Mouse (Mus musculus): ENCODE results near the gene Mast4. TPM values are rescaled to one million over a fixed set of nuclear protein-coding genes. Genes with fewer than 3 reads are reported as not detected.

The Mast4 gene
- polyA plus RNA-seq, 1 experiment from 2014 or later: 31.8 TPM

GRCm38 (mm10) chr13:103260414-103260813 is 73.9 kb downstream of the Mast4 start:
- no peak overlapping the region for H3K9ac ChIP-seq
- no peaks in the 10 kb centered on the region for H3K27me3 ChIP-seq
- no peak overlapping the region for H3K4me3 ChIP-seq
- no peaks in the 10 kb centered on the region for H3K36me3 ChIP-seq
- ATAC-seq (ENCODE audit: borderline replicate concordance, extremely low read depth, low FRiP score, low TSS enrichment): no peak
- 77% methylated on average over 3 of the region's 3 CpGs for WGBS
- H3K27ac ChIP-seq: no peak overlapping the region
- no peaks in the 10 kb centered on the region for H3K4me1 ChIP-seq
- H3K9me3 ChIP-seq: no peaks in the 10 kb centered on the region
- no peak overlapping the region for H3K4me2 ChIP-seq

- Histone ChIP-seq H3K36me3 (no peaks in the 10 kb centered on the region), H3K9ac (no peak overlapping the region), H3K4me3 (no peak overlapping the region), H3K4me1 (no peaks in the 10 kb centered on the region), H3K9me3 (no peaks in the 10 kb centered on the region), H3K4me2 (no peak overlapping the region), H3K27me3 (no peaks in the 10 kb centered on the region), H3K27ac (no peak overlapping the region)
- 62% methylated on average over 3 of the region's 3 CpGs for WGBS
- ATAC-seq (ENCODE audit: borderline replicate concordance, extremely low read depth, low FRiP score, low TSS enrichment): no peak
Measured at GRCm38 (mm10) chr13:103258106-103258505, 76.2 kb downstream of the Mast4 start.

GRCm38 (mm10) chr13:103254861-103255260 is 79.4 kb downstream of the Mast4 start:
- ATAC-seq (ENCODE audit: borderline replicate concordance, extremely low read depth, low FRiP score, low TSS enrichment): no peak
- Histone ChIP-seq H3K27ac (no peak overlapping the region), H3K27me3 (no peaks in the 10 kb centered on the region), H3K4me2 (no peak overlapping the region), H3K9me3 (no peaks in the 10 kb centered on the region), H3K36me3 (no peaks in the 10 kb centered on the region), H3K4me1 (no peaks in the 10 kb centered on the region), H3K9ac (no peak overlapping the region), H3K4me3 (no peak overlapping the region)
- 58% methylated on average over 3 of the region's 3 CpGs for WGBS

- Histone ChIP-seq H3K27me3 (no peaks in the 10 kb centered on the region), H3K9me3 (no peaks in the 10 kb centered on the region), H3K36me3 (no peaks in the 10 kb centered on the region), H3K9ac (no peak overlapping the region), H3K4me2 (no peak overlapping the region), H3K4me1 (no peaks in the 10 kb centered on the region), H3K4me3 (no peak overlapping the region), H3K27ac (no peak overlapping the region)
- ATAC-seq (ENCODE audit: borderline replicate concordance, extremely low read depth, low FRiP score, low TSS enrichment): no peak
- WGBS: 87% methylated on average over 6 of the region's 6 CpGs
Measured at GRCm38 (mm10) chr13:103253077-103253476, 81.2 kb downstream of the Mast4 start.

GRCm38 (mm10) chr13:103248102-103249054 is 85.9 kb downstream of the Mast4 start:
- Histone ChIP-seq H3K4me2 (no peak overlapping the region), H3K4me1 (no peaks in the 10 kb centered on the region), H3K9me3 (no peaks in the 10 kb centered on the region), H3K9ac (no peak overlapping the region), H3K36me3 (no peaks in the 10 kb centered on the region), H3K4me3 (no peak overlapping the region), H3K27ac (no peak overlapping the region), H3K27me3 (no peaks in the 10 kb centered on the region)
- no peak for ATAC-seq (ENCODE audit: borderline replicate concordance, extremely low read depth, low FRiP score, low TSS enrichment)
- WGBS: 36% methylated on average over 14 of the region's 14 CpGs

- H3K4me1 ChIP-seq: no peaks in the 10 kb centered on the region
- no peak overlapping the region for H3K27ac ChIP-seq
- no peak for ATAC-seq (ENCODE audit: borderline replicate concordance, extremely low read depth, low FRiP score, low TSS enrichment)
- H3K36me3 ChIP-seq: no peaks in the 10 kb centered on the region
- no peaks in the 10 kb centered on the region for H3K9me3 ChIP-seq
- WGBS: 63% methylated on average over 5 of the region's 5 CpGs
- no peaks in the 10 kb centered on the region for H3K27me3 ChIP-seq
- H3K9ac ChIP-seq: no peak overlapping the region
- H3K4me3 ChIP-seq: no peak overlapping the region
- H3K4me2 ChIP-seq: no peak overlapping the region
Measured at GRCm38 (mm10) chr13:103246973-103247718, 87.2 kb downstream of the Mast4 start.

GRCm38 (mm10) chr13:103245431-103245830 is 88.9 kb downstream of the Mast4 start:
- WGBS: 78% methylated on average over 5 of the region's 5 CpGs
- no peak overlapping the region for H3K9ac ChIP-seq
- H3K4me1 ChIP-seq: no peaks in the 10 kb centered on the region
- H3K27me3 ChIP-seq: no peaks in the 10 kb centered on the region
- H3K4me3 ChIP-seq: no peak overlapping the region
- H3K4me2 ChIP-seq: no peak overlapping the region
- no peaks in the 10 kb centered on the region for H3K36me3 ChIP-seq
- ATAC-seq (ENCODE audit: borderline replicate concordance, extremely low read depth, low FRiP score, low TSS enrichment): no peak
- no peaks in the 10 kb centered on the region for H3K9me3 ChIP-seq
- no peak overlapping the region for H3K27ac ChIP-seq

- no peaks in the 10 kb centered on the region for H3K4me1 ChIP-seq
- H3K9me3 ChIP-seq: no peaks in the 10 kb centered on the region
- ATAC-seq (ENCODE audit: borderline replicate concordance, extremely low read depth, low FRiP score, low TSS enrichment): no peak
- H3K4me2 ChIP-seq: no peak overlapping the region
- H3K4me3 ChIP-seq: no peak overlapping the region
- WGBS: 61% methylated on average over 4 of the region's 4 CpGs
- no peaks in the 10 kb centered on the region for H3K36me3 ChIP-seq
- H3K27ac ChIP-seq: no peak overlapping the region
- H3K9ac ChIP-seq: no peak overlapping the region
- no peaks in the 10 kb centered on the region for H3K27me3 ChIP-seq
Measured at GRCm38 (mm10) chr13:103244053-103244452, 90.2 kb downstream of the Mast4 start.

GRCm38 (mm10) chr13:103241092-103241491 is 93.2 kb downstream of the Mast4 start:
- 86% methylated on average over 4 of the region's 4 CpGs for WGBS
- no peak overlapping the region for H3K4me3 ChIP-seq
- no peak overlapping the region for H3K27ac ChIP-seq
- H3K4me1 ChIP-seq: no peaks in the 10 kb centered on the region
- no peaks in the 10 kb centered on the region for H3K27me3 ChIP-seq
- H3K36me3 ChIP-seq: no peaks in the 10 kb centered on the region
- no peak overlapping the region for H3K9ac ChIP-seq
- H3K4me2 ChIP-seq: no peak overlapping the region
- H3K9me3 ChIP-seq: no peaks in the 10 kb centered on the region
- ATAC-seq (ENCODE audit: borderline replicate concordance, extremely low read depth, low FRiP score, low TSS enrichment): no peak

GRCm38 (mm10) chr13:103239654-103240053 is 94.6 kb downstream of the Mast4 start:
- H3K9ac ChIP-seq: no peak overlapping the region
- H3K4me1 ChIP-seq: no peaks in the 10 kb centered on the region
- H3K36me3 ChIP-seq: no peaks in the 10 kb centered on the region
- no peak overlapping the region for H3K27ac ChIP-seq
- no peaks in the 10 kb centered on the region for H3K9me3 ChIP-seq
- no peak overlapping the region for H3K4me2 ChIP-seq
- ATAC-seq (ENCODE audit: borderline replicate concordance, extremely low read depth, low FRiP score, low TSS enrichment): no peak
- no peak overlapping the region for H3K4me3 ChIP-seq
- H3K27me3 ChIP-seq: no peaks in the 10 kb centered on the region
- WGBS: 83% methylated on average over 8 of the region's 8 CpGs

GRCm38 (mm10) chr13:103238034-103238705 is 96.1 kb downstream of the Mast4 start:
- Histone ChIP-seq H3K4me1 (no peaks in the 10 kb centered on the region), H3K27ac (no peak overlapping the region), H3K27me3 (no peaks in the 10 kb centered on the region), H3K9ac (no peak overlapping the region), H3K4me3 (no peak overlapping the region), H3K36me3 (no peaks in the 10 kb centered on the region), H3K4me2 (no peak overlapping the region), H3K9me3 (no peaks in the 10 kb centered on the region)
- WGBS: 83% methylated on average over 7 of the region's 7 CpGs
- ATAC-seq (ENCODE audit: borderline replicate concordance, extremely low read depth, low FRiP score, low TSS enrichment): no peak

- H3K4me1 ChIP-seq: no peaks in the 10 kb centered on the region
- 90% methylated on average over 7 of the region's 7 CpGs for WGBS
- no peak overlapping the region for H3K4me2 ChIP-seq
- H3K27ac ChIP-seq: no peak overlapping the region
- no peaks in the 10 kb centered on the region for H3K36me3 ChIP-seq
- no peaks in the 10 kb centered on the region for H3K9me3 ChIP-seq
- no peak overlapping the region for H3K9ac ChIP-seq
- no peak for ATAC-seq (ENCODE audit: borderline replicate concordance, extremely low read depth, low FRiP score, low TSS enrichment)
- H3K4me3 ChIP-seq: no peak overlapping the region
- H3K27me3 ChIP-seq: no peaks in the 10 kb centered on the region
Measured at GRCm38 (mm10) chr13:103232171-103232570, 102.1 kb downstream of the Mast4 start.
